Mouse (Mus musculus): ENCODE measurements around the gene Dysf.

The Dysf gene

DNA sequence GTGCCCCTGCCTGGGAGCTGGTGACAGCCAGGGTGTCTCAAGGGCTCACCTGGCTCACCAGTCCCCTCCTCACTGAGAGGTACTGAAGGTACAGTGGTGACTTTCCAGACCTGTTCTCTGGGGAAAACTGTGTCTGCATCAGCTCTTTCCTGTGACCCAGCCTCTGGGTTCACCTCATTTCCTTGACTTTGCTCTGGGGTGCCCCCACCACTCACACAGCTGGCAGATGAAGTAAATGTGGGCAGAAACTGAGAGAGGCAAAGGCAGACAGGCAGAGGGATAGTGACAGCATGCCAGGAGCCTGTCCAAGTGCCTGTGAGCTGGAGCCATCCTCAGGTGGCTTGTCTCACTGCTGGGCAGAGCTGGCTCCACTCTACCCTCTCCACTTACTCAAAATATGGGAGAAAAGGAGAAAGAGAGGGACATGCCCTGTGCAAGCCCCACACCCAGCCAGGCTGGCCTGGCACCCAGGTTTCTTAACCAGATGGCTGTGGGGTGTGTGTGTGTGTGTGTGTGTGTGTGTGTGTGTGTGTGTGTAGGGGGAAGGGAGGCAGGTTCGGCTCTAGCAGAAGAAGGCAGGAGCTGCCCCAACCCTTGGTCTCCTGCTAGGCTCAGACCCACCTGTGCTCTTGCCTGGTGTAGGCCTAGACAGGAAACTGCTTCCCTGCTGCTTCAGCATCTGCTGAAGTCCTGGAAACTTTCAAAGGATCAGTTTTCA lies 209.0 kb downstream of the Dysf start:
- in situ Hi-C loops (cut with MboI; ENCODE audit: unreplicated experiment in 2 of 2), result no loop called here

DNA sequence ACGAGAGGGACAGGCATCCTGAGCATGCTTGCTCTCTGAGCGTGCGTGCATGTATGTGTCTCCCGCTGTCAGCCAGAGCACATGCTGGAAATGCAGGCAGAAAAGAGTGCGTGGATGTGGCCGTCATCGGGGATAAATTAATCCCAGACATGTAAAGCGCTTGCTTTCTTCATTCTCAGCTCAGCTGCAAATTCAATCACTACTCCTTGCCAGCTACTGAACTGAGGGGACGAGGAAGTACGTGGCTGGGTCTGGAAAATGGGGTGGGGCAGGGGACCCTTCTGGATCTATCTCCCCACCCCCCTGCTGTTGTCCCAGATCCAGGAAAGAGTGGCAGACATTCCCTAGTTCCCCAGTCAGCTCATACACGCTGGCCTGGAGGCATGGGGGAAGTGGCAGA lies 210.7 kb downstream of the Dysf start:
- in situ Hi-C loops (cut with MboI; ENCODE audit: unreplicated experiment in 2 of 2), result no loop called here

DNA sequence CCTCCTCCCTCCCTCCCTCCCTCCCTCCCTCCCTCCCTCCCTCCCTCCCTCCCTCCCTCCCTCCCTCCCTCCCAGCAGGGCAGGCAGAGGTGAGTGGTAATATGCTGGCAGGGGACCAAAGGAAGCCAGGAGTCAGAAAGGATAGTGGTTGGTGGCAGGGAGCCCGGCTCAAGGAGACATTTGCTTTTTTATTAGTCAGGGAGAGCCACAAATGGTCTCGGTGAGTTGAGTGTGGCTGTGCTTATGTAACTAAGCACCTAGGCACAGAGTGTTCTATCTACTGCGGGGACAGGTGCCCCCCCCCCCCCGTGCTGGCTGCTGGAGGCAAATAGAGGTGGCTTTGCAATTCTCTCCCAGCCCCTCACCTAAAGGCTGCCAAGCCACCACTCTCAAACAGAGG lies 216.5 kb downstream of the Dysf start:
- in situ Hi-C loops (cut with MboI; ENCODE audit: unreplicated experiment in 2 of 2), result no loop called here

DNA sequence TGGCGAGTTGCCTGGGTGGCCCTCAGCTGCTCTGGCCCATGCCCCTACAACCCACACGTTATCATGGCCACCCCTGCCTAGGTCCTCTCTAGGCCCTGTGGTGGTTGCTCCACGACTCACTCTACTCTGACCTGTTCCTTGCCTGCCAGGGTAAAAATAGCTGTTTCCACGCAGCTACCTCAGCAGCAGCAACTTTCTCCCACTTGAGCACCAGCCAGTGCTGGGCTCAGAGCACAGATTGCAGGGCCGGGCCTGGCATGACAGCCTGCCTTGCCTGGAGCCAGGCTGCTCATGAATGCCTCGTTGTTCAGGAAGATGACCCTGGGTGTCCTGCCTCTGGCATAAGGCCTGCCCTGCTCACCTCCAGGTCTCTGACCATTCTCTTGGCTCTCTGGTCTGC lies 217.2 kb downstream of the Dysf start:
- in situ Hi-C loops (cut with MboI; ENCODE audit: unreplicated experiment in 2 of 2), result no loop called here

DNA sequence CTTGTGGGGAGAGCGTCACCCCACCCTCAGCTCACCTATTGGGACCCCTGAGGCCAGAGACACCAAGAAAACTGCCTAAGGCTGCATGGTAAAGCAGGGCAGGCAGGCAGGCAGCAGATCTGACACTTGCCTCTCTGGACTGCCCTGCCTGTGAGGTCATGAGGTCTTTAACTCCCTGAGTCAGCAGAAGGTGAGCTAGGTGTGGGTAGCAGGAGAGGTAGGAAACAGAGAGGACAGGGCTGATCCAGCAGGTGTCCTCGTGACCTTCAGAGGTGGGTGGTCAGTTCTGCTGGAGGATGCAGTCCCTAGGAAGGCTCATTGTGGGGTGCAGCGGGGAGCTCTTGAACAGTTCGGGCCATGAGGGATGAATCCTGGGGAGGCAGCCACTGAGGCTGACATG lies 219.8 kb downstream of the Dysf start:
- in situ Hi-C loops (cut with MboI; ENCODE audit: unreplicated experiment in 2 of 2), result no loop called here

DNA sequence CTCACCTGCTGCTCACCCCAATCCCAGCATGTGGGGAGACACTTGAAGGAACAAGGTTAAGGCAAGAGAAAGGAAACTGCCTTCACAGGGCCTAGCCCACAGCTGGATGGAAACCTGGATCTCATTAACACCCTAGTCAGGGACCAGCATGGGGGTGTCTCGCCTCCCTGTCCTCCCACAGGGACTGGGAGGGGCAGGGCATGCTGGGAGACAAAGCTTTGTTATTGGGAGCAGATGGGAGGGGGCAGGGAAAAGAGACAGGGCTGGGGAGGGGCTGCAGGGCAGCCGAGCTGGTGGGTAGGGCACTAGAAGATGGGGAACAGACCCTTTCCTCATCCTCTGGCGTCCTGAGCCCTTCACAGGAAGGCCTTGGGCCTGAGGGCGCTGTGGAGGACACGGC lies 220.4 kb downstream of the Dysf start:
- in situ Hi-C loops (cut with MboI; ENCODE audit: unreplicated experiment in 2 of 2), result no loop called here

DNA sequence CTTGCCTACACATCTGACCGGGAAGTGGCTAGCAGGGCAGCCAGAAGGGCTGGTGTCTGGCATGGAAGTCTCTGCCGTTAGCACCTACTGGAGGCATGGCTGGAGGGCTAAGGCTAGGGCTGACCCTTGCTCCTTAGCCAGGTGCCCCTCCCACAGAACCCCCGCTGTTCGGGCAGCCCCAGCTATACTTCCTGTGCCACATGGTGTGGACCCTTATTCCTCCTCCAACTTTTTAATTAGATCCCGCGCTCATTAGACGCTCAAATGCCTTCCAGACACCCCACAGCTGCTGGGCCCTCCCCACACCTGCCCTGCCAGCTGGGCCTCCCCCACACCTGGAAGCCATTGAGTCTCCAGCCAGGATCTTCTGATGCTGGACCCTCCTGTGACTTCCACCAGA lies 221.3 kb downstream of the Dysf start:
- in situ Hi-C loops (cut with MboI; ENCODE audit: unreplicated experiment in 2 of 2), result no loop called here

DNA sequence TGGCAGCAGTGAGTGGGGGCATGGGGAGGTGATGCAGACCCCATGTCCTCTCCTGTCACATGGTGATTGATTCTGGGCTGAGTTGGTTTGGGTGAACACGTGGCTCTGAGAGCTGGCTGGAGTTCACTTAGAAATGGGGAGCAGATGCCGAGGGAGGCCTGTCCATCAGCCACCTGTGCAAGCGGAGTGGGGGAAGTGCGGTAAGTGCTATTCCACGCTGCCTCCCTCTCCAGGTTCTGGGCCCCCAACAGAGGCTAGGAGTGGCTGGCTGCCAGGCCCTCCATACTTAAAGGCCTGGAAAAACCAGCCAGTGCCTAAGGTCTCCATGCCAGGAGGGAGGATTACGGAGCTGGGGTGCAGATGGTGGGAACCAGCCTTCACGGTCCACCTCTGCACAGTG lies 222.7 kb downstream of the Dysf start:
- in situ Hi-C loops (cut with MboI; ENCODE audit: unreplicated experiment in 2 of 2), result no loop called here

DNA sequence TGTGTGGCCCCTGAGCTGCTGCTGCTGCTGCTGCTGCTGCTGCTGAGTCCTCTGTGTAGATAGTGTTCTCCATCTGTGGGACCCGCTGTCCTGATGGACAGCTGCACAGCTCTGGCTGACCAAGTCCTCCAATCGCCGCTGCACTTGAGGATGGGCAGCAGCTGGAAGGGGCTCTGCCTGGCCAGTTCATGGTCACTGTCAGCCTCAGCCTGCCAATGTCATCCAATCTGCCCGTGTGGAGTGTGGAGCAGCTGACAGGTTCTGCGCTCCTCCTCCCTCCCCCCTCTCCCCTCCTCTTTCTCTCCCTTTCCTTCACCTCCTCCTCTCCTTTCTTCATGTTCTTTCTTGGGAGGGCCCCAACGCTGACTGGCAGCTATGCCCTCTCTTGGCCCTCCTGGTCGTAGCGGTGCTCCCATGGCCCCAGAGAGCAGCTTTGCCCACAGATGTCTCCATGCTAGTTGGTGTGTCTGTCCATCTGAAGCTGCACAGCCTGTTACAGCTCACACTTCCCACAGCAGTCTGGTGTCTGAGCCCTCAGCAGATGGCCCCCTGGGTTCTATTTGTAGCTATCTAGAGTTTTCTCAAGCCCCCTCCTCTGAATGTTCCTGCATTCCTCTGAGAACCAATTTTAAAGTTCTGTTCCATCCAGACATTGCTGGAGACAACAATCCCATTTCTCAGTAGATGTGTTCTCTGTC lies 223.8 kb downstream of the Dysf start:
- in situ Hi-C loops (cut with MboI; ENCODE audit: unreplicated experiment in 2 of 2), result no loop called here

DNA sequence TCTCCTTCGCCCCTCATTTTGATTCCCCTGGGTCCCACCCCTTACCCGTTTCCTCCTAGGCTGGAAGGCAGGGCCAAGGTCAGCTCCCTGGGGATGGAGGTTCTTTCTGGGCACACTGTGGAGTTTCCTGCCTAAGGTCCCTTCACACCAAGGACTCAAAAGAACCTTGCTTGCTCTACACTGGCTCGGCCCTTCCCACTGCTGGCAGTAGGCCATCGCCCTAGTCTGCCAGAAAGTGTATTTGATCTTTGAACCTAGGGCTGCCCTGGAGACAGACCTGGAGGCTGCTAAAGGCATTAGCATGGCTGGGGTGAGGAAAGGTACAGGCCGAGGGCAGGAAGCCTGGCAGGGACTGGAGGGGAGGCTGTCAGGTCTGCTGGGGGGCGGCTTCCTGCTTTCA lies 225.4 kb downstream of the Dysf start:
- in situ Hi-C loops (cut with MboI; ENCODE audit: unreplicated experiment in 2 of 2), result no loop called here

DNA sequence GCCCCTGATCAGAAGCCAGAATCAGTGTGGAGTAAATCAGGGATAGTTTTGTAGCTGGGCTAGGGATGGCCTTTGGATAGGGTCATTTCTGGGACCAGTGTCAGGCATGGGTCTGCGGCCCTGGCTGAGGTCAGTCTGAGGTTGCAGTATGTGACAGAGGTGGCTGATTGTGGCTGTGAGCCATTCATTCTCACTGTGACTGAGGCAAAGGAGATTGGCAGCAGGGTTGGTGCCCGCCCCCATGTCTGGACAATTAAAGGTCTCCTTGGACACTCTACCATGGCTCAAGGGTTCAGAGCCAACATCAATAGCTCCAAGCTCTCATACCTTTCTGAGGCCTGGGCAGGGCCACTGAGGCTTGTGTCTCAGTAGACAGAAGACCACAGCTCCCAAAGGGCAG lies 227.0 kb downstream of the Dysf start:
- in situ Hi-C loops (cut with MboI; ENCODE audit: unreplicated experiment in 2 of 2), result no loop called here

DNA sequence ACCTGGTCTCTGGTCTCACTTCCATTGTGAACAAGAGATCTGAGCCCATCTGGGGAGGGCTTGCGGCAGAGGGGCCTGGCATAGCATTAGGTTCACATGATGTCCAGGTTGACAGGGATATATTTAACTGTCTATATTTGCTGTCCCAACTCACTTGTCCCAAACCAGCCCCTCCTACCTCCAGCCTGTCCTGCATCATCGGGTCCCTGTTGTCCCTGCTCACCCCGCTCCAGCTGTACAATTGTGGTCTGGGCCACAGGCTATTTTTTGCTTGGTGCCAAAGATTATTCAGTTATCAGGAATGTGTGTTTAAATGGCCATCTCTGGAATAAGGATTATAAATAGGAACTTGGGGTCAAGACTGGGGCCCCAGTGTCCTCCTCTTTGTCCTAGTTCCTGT lies 235.0 kb downstream of the Dysf start:
- in situ Hi-C loops (cut with MboI; ENCODE audit: unreplicated experiment in 2 of 2), result no loop called here

DNA sequence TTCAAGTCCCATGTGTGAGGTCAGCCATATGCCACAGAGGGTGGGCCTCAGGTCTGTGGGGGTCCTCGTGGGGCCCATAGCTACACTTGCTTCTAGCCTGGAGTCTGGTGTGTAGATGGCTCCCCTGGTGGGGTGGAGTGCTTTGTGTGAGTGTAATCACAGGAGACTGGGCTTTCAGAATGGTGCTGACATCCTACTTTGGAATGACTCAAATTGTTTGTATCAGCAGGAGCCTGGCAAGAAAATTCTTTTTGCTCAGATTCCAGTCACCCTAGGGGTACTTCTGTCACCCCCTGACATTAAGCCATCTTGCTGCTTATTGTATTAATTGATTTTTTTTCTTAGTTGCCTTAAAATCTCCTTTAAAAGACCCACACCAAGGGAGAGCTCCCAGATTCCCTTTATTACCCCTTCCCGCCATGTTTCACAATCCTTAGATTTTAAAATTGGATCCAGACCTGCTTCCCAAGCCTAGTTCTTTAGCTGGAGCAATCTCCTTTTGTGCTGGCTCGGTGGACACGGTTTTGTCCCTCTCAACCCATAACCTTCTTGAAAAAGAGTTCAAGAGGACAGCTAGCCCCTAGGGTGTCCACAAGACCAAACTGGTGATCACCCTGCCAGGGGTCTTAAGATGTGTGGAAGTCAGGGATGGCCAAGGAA lies 237.8 kb downstream of the Dysf start:
- in situ Hi-C loops (cut with MboI; ENCODE audit: unreplicated experiment in 2 of 2), result no loop called here

DNA sequence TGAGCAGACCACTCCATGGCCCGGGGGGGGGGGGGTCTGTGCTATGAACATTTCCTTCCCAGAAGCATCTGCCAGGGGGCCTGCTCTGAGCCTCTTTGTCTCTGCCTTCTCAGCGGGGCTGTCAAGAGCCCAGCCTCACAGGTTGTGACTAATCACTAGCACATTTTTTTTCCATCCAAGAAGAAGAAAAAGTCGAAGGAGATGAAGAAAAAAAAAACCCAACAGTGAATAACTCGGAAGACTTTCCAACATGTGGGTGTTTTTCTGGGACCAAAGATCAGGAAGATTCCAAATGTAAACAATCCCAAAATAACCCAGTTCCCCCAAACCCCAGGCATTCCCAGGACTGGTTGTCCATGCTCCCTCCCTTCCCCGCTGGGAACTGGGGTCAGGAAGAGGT lies 238.6 kb downstream of the Dysf start:
- in situ Hi-C loops (cut with MboI; ENCODE audit: unreplicated experiment in 2 of 2), result no loop called here

All from v-Abl transformed pro-B cells (cell line).